Mouse (Mus musculus): Measurements from ENCODE around the gene Gfy. TPM values are rescaled to one million over a fixed set of nuclear protein-coding genes. Genes with fewer than 3 reads are reported as not detected.

The Gfy gene
- total RNA-seq, 2 experiments from 2014 or later: 0.38 TPM; not detected in 1

DNA sequence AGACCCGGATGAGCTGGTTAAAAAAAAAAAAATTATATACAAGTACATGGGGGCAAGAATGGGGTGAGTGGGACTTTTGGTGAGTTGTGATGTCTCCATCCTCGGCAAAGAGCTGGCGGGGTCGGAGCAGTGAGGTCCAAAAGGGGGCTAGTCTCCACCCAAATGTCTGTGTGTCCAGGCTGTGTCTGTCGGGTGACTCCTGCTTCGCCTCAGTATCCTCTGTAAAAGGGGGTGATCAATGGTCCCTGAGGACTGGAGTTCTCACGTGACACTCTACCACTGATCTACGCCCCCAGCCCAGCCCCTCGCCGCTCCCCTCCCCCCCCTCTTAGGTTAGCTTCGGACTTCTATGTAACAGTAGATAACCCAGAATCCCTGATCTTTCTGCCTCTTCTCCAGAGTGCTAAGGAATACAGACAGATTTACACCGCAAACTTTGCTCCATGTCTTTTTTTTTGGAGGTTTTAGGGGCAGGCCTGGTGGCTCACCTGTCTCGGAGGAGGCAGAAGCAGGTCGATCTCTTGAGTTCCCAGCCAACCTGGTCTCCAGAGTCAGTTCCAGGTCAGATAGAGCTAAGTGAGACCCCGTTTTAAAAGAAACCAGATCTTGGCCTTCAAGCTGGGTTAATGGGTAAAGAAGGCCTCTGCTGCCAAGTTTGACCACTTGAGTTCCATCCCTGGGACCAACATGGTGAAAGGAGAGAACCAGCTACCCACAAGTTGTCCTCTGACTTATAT is 49.4 kb downstream of the Gfy start:
- intact Hi-C loops (cut with DNase I): no loop called here
- no peak for DNase-seq

- no peak for DNase-seq
- intact Hi-C loops (cut with DNase I): no loop called here
Observed at GRCm38 (mm10) chr7:45129318-45129717, 50.1 kb downstream of the Gfy start.

- DNase-seq: peak; percentile 99
- intact Hi-C loops (cut with DNase I): no loop called here
Observed at GRCm38 (mm10) chr7:45128624-45129246, 50.6 kb downstream of the Gfy start, which contains the start of gene Rpl13a. TSS of gene Rpl13a (minus strand) at chr7:45128761.

GRCm38 (mm10) chr7:45127700-45128224 is 51.6 kb downstream of the Gfy start:
- no peak for DNase-seq
- intact Hi-C loops (cut with DNase I): no loop called here

DNA sequence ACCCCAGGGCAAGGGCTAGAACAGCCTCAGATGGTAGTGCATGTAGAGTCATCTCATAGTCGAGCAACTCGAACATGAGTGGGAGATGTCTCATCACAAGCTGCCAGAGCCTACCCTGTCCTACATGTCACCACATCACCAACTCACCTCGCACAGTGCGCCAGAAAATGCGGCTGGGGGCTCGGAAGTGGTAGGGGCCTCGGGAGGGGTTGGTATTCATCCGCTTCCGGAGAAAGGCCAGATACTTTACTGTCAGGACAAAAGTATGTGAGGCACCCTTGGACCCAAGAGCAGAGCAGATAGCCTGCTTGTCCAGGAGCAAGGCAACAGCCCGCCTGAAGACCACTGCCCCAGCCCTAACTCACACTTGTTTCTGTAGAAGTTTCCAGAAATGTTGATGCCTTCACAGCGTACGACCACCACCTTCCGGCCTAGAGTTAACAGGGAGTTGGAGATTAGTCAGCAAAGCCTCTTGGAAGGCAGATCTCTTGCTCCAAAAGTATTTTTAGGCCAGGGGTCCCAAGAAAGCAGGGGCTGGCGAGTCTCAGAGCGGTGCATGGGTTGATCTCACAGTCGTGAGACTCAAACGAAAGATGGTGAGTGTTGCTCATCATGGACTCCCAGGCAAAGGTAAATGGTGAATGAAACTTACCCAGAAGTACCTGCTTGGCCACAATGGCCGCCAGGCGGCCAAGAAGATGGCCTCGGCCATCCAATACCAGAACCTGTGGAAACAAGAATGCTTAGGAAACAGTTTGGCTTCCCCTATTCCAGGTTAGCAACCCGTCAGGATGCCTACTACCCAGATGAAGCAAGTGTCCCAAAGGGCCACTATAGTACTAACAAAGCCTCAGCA is 52.3 kb downstream of the Gfy start:
- intact Hi-C loops (cut with DNase I): no loop called here
- no peak for DNase-seq

Small RNA genes lying within 50 kb of the gene (microRNA-seq; reads per million reads assigned to microRNA genes)
- gene Mir5121 (34.6 reads per million, percentile 41 among the genes with 10 or more reads in this experiment), gene Mir7055 (not detected)

Other genes with a start within 250 kb of the Gfy start
- not detected for gene Tsks, start 236.4 kb downstream of the Gfy start, total RNA-seq (2021)
- gene Cpt1c, start 204.7 kb downstream of the Gfy start, total RNA-seq (2021): 10 to 100 TPM; 59.7 to 68.8 TPM
- gene Prmt1, start 193.0 kb downstream of the Gfy start, total RNA-seq (2021): 100 to 1,000 TPM; 485 to 487 TPM
- 10 to 100 TPM; 34.8 to 37.9 TPM for gene Irf3, start 181.9 kb downstream of the Gfy start, total RNA-seq (2021)
- gene Bcl2l12, start 180.9 kb downstream of the Gfy start, total RNA-seq (2021): 1 to 10 TPM; 4.4 to 4.7 TPM
- 100 to 1,000 TPM; 154 TPM for gene Scaf1, start 163.2 kb downstream of the Gfy start, total RNA-seq (2021)
- 1 to 10 TPM; 6.9 to 7.2 TPM for gene Rras, start 161.6 kb downstream of the Gfy start, total RNA-seq (2021)
- gene Prr12, start 126.7 kb downstream of the Gfy start, total RNA-seq (2021): 10 to 100 TPM; 77.9 to 80.6 TPM
- 10 to 100 TPM; 44.8 to 47.6 TPM for gene Nosip, start 117.1 kb downstream of the Gfy start, total RNA-seq (2021)
- 1 to 10 TPM; 6.2 to 7.2 TPM for gene Prrg2, start 116.9 kb downstream of the Gfy start, total RNA-seq (2021)
- 10 to 100 TPM; 13.0 to 16.7 TPM for gene Rcn3, start 87.3 kb downstream of the Gfy start, total RNA-seq (2021)
- 10 to 100 TPM; 17.7 to 18.3 TPM for gene Fcgrt, start 75.7 kb downstream of the Gfy start, total RNA-seq (2021)
- 100 to 1,000 TPM; 707 to 729 TPM for gene Rps11, start 55.1 kb downstream of the Gfy start, total RNA-seq (2021)
- gene Rpl13a, start 50.8 kb downstream of the Gfy start, total RNA-seq (2021): 1,000 to 10,000 TPM in 1 of 2 experiments, 100 to 1,000 TPM in 1; 958 to 1,083 TPM
- gene Gm45713, start 43.3 kb downstream of the Gfy start, total RNA-seq (2021): under 1 TPM in 1 of 2 experiments, not detected in 1; 0.50 TPM
- gene Flt3l, start 43.1 kb downstream of the Gfy start, total RNA-seq (2021): 1 to 10 TPM; 2.8 to 3.0 TPM
- 100 to 1,000 TPM; 100 to 101 TPM for gene Pih1d1, start 25.3 kb downstream of the Gfy start, total RNA-seq (2021)
- 10 to 100 TPM; 16.7 to 16.9 TPM for gene Aldh16a1, start 25.0 kb downstream of the Gfy start, total RNA-seq (2021)
- gene Slc17a7, start 15.6 kb downstream of the Gfy start, total RNA-seq (2021): 100 to 1,000 TPM; 267 to 292 TPM
- not detected for gene Pth2, start 1.4 kb upstream of the Gfy start, total RNA-seq (2021)
- 1 to 10 TPM; 1.1 to 1.9 TPM for gene Ccdc155, start 25.3 kb upstream of the Gfy start, total RNA-seq (2021)
- gene Dkkl1, start 32.6 kb upstream of the Gfy start, total RNA-seq (2021): 10 to 100 TPM; 14.5 to 18.3 TPM
- gene Tead2, start 36.2 kb upstream of the Gfy start, total RNA-seq (2021): 10 to 100 TPM; 15.1 to 17.6 TPM
- 1 to 10 TPM; 2.5 to 2.6 TPM for gene Cd37, start 59.5 kb upstream of the Gfy start, total RNA-seq (2021)
- gene Slc6a16, start 61.5 kb upstream of the Gfy start, total RNA-seq (2021): 1 to 10 TPM; 1.2 to 1.8 TPM
- gene Slc6a21, start 97.9 kb upstream of the Gfy start, total RNA-seq (2021): not detected
- gene Trpm4, start 154.2 kb upstream of the Gfy start, total RNA-seq (2021): 10 to 100 TPM; 32.1 to 33.8 TPM
- under 1 TPM; 0.36 to 0.38 TPM for gene Hrc, start 155.7 kb upstream of the Gfy start, total RNA-seq (2021)
- 100 to 1,000 TPM; 106 to 108 TPM for gene Ppfia3, start 187.4 kb upstream of the Gfy start, total RNA-seq (2021)
- gene Lin7b, start 191.0 kb upstream of the Gfy start, total RNA-seq (2021): 10 to 100 TPM; 60.4 to 68.3 TPM
- 100 to 1,000 TPM; 453 to 460 TPM for gene Snrnp70, start 216.2 kb upstream of the Gfy start, total RNA-seq (2021)
- gene Kcna7, start 226.1 kb upstream of the Gfy start, total RNA-seq (2021): under 1 TPM in 1 of 2 experiments, not detected in 1; 0.16 TPM
- under 1 TPM in 1 of 2 experiments, not detected in 1; 0.30 TPM for gene Ntf5, start 234.1 kb upstream of the Gfy start, total RNA-seq (2021)
- gene Lhb, start 241.3 kb upstream of the Gfy start, total RNA-seq (2021): not detected

All from left cerebral cortex, postnatal 4 days (tissue).